Mouse (Mus musculus): ENCODE measurements at regions not wholly inside any gene's neighbourhood (a gene's known extent, or its start where the extent isn't known, plus 50 kb on each side); places are given as distances from the start of the nearest gene placed in this dataset.
A peak's percentile ranks its signal among the peaks of the same experiment; 100 is the strongest.

GRCm38 (mm10) chr13:97520988-97521547 is 239.4 kb downstream of the Gm10260 start:
- DNase-seq (ENCODE audit: low read depth, low spot score), result no peak

- DNase-seq (ENCODE audit: low read depth, low spot score), result no peak
These were observed 243.7 kb downstream of the Gm10260 start for GRCm38 (mm10) chr13:97516731-97517130.

GRCm38 (mm10) chr13:97514421-97515066 is 245.9 kb downstream of the Gm10260 start:
- no peak for DNase-seq (ENCODE audit: low read depth, low spot score)

GRCm38 (mm10) chr13:97512521-97512920 is 247.9 kb downstream of the Gm10260 start:
- DNase-seq (ENCODE audit: low read depth, low spot score), result no peak

GRCm38 (mm10) chr13:97510431-97511261 is 249.8 kb downstream of the Gm10260 start:
- no peak for DNase-seq (ENCODE audit: low read depth, low spot score)

GRCm38 (mm10) chr13:97504949-97505348 is 255.5 kb downstream of the Gm10260 start:
- no peak for DNase-seq (ENCODE audit: low read depth, low spot score)

GRCm38 (mm10) chr13:97503955-97504739 is 256.3 kb downstream of the Gm10260 start:
- DNase-seq (ENCODE audit: low read depth, low spot score), result no peak

GRCm38 (mm10) chr13:97503391-97503790 is 257.0 kb downstream of the Gm10260 start:
- DNase-seq (ENCODE audit: low read depth, low spot score), result no peak

GRCm38 (mm10) chr13:97500155-97500554 is 259.2 kb downstream of the Enc1 start:
- DNase-seq (ENCODE audit: low read depth, low spot score), result no peak

- DNase-seq (ENCODE audit: low read depth, low spot score), result peak; percentile 53
These were observed 258.1 kb downstream of the Enc1 start for GRCm38 (mm10) chr13:97498981-97499380.

GRCm38 (mm10) chr13:97497928-97498327 is 257.0 kb downstream of the Enc1 start:
- no peak for DNase-seq (ENCODE audit: low read depth, low spot score)

GRCm38 (mm10) chr13:97494770-97495169 is 253.9 kb downstream of the Enc1 start:
- DNase-seq (ENCODE audit: low read depth, low spot score), result no peak

GRCm38 (mm10) chr13:97493836-97494235 is 252.9 kb downstream of the Enc1 start:
- no peak for DNase-seq (ENCODE audit: low read depth, low spot score)

- no peak for DNase-seq (ENCODE audit: low read depth, low spot score)
These were observed 252.2 kb downstream of the Enc1 start for GRCm38 (mm10) chr13:97492958-97493735.

- DNase-seq (ENCODE audit: low read depth, low spot score), result no peak
These were observed 251.3 kb downstream of the Enc1 start for GRCm38 (mm10) chr13:97491865-97492847.

- no peak for DNase-seq (ENCODE audit: low read depth, low spot score)
These were observed 249.2 kb downstream of the Enc1 start for GRCm38 (mm10) chr13:97490131-97490530.

GRCm38 (mm10) chr13:97489721-97490120 is 248.8 kb downstream of the Enc1 start:
- DNase-seq (ENCODE audit: low read depth, low spot score), result no peak

- no peak for DNase-seq (ENCODE audit: low read depth, low spot score)
These were observed 248.1 kb downstream of the Enc1 start for GRCm38 (mm10) chr13:97489029-97489428.

GRCm38 (mm10) chr13:97488518-97488917 is 247.6 kb downstream of the Enc1 start:
- DNase-seq (ENCODE audit: low read depth, low spot score), result no peak

Measured in CD4-positive helper T cell, adult 2 months (primary cell).